Mouse (Mus musculus) bone marrow, adult 2 months (tissue): Measurements from ENCODE around the gene Rapgef6.

Experiments used
- CTCF ChIP-seq: fragments of 200-500 bp; IDR thresholded peaks from 2 replicates; pipeline ENCODE4 v1.5.1; 2011; ENCODE audit warnings: low read length, control low read depth; ENCODE audit not compliant: control insufficient read depth, insufficient read depth
- POLR2A ChIP-seq: fragments of 200-500 bp; IDR thresholded peaks from 2 replicates; pipeline ENCODE4 v1.6.1; 2011; ENCODE audit warnings: low read depth, mild to moderate bottlenecking, control low read depth, low read length, borderline replicate concordance; ENCODE audit not compliant: control insufficient read depth

GRCm38 (mm10) chr11:54673575-54674298 lies 151.1 kb downstream of the Rapgef6 start:
- no peak for TF ChIP-seq CTCF
- no peak for TF ChIP-seq POLR2A
